Mouse (Mus musculus) c-Kit-positive CD71-negative TER-119-negative erythroid progenitor cells, embryonic 14.5 days (primary cell): ENCODE results near the gene Eaf2.

Experiments used
- DNase-seq: peaks from one replicate; pipeline ENCODE4 v3.0.0-alpha.2; 2013; ENCODE audit warnings: low read depth

Eaf2 gene

DNA sequence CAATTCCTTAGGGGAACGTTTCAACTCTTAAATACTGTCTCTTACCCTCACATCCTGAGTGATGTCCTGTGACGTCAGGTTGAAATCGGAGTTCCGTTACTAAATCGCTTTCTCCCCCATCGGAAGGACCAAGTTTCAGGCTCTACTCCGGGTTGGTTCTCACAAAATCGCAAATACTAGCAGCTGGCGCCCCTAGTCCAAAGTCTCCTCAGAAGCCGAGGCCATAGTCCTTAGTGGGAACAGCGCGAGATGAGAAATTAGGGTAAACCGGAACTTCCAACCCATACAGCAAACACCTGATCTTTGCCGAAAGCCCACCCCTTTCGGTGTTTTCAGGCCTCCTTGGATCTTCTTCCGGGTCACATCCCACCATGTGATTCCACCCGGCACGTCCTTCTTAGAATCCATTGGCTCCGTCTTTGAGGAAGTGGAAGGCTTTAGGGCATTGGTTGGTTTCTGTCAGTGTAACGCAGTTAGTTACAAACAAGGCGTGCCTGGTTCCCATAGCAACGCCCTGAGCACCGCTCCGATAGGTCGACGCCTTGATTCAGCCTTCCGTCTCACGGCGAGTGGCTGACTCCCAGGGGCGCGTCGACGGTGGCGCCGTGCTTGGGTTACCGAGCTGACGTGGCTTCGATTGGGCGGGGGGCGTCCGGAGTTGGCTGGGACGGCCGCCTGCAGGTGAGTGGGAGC lies at the start of gene Eaf2, which contains the start of gene Golgb1:
Gene Eaf2, minus strand, starts transcription at position 421 of the 693 bp plus-strand sequence.
Gene Golgb1, plus strand, starts transcription at position 558 of the 693 bp plus-strand sequence.
- peak; percentile 97 for DNase-seq

- DNase-seq, result no peak
Measured at GRCm38 (mm10) chr16:36924312-36924711, 49.5 kb upstream of the Eaf2 start.

DNA sequence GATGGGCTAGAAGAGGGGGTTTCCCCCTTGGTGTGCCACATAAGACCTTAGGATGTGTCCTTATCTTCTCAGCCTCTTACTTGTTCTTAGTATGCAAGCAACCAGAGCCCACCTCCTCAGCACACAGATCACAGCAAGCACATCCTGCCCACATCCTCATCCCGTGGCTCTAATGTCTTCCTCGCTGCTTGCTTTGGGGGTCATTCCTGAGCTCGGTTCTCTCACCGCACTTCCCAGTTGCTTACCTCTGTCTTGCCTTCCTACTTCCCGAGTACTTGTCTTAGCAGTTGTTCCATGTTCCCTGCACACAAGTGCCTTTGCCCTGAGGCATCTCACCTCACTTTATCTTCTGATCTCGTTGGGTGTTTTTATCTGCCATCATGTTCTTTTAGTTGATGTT lies 47.2 kb upstream of the Eaf2 start:
- DNase-seq, result no peak

DNA sequence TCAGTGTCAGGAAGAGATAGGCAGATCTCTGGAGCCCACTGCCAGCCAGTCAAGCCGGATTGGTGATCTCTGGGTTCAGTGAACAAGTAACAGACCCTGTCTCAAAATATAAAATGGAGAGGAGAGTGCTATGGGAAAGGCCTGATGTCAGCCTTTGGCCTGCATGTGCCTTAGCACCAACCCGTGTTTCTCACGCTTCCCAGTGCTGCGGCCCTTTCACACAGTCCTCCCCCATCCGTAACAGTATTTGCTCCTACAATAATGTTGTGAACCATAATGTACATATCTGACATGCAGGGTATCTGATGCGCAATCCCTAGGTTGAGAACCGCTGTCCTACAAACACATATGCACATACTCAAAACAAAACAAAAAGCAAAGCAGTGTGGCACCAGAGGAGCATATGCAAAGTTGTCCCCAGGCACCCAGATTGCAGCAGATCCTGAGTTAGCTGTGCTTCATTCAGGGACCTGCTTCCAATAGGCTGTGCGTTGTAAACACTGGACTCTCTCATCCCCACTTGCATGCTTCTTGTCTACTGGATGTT lies 46.3 kb upstream of the Eaf2 start:
- DNase-seq, result no peak

DNA sequence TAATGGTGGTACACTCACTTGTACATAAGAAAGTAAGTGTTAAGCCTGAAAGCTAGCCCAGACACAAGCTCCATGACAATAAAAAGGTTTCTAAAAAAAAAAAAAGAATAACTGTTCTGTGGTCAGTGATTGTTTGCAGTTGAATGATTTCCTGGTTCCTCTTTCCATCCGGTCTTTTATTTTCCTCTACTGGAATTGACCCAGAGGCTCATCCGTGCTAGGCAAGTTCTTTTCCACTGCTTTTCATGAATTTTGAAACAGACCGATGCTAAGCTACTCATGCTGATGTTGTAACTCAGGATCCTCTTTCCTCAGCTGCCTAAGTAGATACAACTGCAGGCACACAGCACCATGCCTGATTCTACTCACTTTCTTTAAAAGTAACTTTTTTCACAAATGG lies 45.6 kb upstream of the Eaf2 start:
- no peak for DNase-seq

GRCm38 (mm10) chr16:36918505-36918904 lies 43.7 kb upstream of the Eaf2 start:
- no peak for DNase-seq

DNA sequence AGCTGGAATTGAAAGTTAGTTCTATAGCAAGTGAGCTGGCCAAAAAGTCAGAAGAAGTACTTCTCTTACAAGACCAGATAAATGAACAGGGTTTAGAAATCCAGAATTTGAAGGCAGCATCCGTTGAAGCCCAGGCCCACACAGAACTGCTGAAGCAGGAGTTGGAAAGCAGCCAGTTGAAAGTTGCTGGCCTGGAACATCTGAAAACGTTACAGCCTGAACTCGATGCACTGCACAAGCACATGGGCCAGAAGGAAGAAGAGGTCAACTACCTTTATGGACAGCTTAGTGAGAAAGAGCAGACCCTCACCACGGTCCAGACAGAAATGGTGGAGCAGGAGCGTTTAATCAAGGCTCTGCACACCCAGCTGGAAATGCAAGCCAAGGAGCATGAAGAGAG lies 39.4 kb upstream of the Eaf2 start:
- DNase-seq, result no peak

- DNase-seq, result no peak
Measured at GRCm38 (mm10) chr16:36912311-36912710, 37.5 kb upstream of the Eaf2 start.

- DNase-seq, result no peak
Measured at GRCm38 (mm10) chr16:36911909-36912308, 37.1 kb upstream of the Eaf2 start.

- DNase-seq, result no peak
Measured at GRCm38 (mm10) chr16:36903156-36903555, 28.4 kb upstream of the Eaf2 start.

GRCm38 (mm10) chr16:36896712-36897111 lies 21.9 kb upstream of the Eaf2 start:
- no peak for DNase-seq

GRCm38 (mm10) chr16:36893317-36893716 lies 18.5 kb upstream of the Eaf2 start:
- no peak for DNase-seq

GRCm38 (mm10) chr16:36891415-36891814 lies 16.6 kb upstream of the Eaf2 start:
- DNase-seq, result no peak

DNA sequence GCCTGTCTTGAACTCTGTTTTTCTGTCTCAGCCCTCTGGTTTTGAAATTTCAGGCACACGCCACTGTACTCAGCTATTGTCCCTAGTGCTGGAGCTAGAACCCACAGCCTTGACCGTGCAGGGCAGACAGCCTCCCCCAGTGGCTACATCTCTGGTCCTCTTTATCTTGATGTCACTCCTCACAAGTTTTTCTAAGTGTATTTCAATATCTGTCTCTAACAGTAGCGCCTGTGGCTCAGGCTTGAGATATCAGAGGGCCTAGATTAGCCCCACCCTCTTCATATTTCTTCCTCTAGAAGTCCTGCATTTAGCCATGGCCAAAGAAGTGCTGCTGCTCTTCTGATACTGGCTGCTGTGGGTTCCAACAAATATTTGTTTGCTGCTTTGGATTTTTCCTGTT lies 15.8 kb upstream of the Eaf2 start:
- DNase-seq, result peak; percentile 19

- DNase-seq, result no peak
Measured at GRCm38 (mm10) chr16:36887546-36887945, 12.7 kb upstream of the Eaf2 start.

GRCm38 (mm10) chr16:36885912-36886311 lies 11.1 kb upstream of the Eaf2 start:
- DNase-seq, result no peak

GRCm38 (mm10) chr16:36884881-36885280 lies 10.1 kb upstream of the Eaf2 start:
- peak; percentile 41 for DNase-seq

DNA sequence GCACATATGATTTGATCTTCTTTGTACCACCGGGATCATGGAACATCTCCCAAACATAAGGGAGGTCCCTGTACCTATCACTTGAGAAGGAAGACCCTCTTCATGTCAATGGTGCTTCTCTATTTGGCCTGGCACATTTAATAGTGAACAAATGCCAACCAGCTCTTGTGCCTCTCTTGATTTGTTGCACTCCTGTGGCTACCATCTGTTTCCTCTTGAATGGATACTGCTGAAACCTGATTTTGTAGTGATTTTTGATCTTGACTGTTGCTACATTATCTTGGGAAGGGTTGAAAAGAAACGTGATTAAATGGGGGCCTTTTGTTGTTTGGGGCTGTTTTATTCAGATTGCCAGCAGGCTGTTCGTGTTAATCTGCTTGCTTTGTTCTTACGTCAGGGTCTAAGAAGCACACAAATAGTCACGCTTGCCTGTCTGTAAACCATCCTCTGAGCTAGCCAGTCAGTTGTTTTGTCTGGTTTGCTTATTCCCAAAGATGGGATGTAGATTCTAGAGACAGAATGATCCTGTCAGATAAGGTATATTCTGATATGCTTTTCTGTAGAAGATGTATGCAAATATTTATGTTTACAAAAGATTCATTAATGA lies 8.0 kb upstream of the Eaf2 start:
- DNase-seq, result no peak

GRCm38 (mm10) chr16:36877316-36877715 lies 2.5 kb upstream of the Eaf2 start:
- peak; percentile 20 for DNase-seq

DNA sequence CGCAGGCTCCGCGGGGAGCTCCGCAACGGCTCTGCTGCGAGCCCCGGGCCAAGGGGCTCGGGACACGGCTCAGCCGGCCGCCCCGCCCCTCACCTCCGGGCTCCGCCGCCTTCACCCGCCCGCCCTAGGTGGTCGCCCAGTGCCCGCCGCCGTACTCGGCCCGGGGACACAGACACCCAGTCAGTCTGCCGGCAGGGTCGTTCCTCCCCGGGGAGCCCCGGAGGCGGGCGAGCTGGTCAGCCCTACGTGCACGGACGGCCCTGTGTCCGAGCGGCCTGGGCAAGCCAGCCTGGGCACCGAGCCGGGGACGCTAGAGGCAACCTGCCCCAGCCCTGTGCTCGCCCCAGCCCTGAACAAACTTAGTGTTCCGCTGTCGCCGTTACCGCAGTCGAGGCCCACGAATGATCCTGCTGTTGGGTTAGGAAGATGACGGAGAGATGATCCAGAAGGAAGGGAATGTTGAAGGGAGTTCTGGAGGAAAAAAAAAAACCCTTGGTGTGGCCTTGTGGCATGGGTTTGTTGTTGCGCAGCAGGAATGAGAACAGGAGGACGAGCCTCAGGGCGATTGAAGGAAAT lies 561 bp upstream of the Eaf2 start:
- peak; percentile 5 for DNase-seq

DNA sequence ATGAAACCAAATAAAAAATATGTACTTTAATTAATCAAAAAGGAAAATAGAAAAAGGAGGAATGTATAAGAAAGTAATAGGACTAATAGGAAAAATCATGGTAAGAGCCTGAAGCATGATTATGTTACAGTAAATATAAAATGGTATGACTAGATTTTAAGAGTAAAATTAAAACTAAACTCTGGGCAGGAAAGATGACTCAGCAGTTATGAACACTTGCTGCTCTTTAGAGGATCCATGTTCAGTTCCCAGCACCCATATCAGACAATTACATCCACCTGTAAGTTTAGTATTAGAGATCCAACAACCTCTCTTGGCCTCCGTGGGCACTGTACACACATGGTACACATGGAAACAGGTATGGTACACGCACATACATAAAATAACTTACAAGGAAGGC lies 5.4 kb downstream of the Eaf2 start:
- no peak for DNase-seq

DNA sequence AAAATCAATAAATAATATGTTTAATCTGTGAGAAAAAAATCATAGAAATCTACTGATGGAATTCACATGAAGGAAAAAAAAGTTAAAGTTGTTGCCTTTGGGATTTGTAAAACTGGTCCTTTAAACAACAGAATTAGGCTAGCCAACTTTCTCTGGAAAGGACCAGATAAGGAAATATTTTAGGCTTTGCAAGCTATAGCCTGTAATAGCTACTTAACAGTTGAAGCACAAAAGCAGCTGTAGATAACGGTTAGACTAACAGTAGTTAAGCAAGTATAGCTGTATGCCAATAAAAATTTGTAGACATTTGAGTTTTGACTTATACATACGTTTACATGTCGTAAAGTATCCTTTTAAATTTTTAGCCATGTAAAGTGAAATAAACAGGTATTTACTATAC lies 11.2 kb downstream of the Eaf2 start:
- DNase-seq, result no peak

DNA sequence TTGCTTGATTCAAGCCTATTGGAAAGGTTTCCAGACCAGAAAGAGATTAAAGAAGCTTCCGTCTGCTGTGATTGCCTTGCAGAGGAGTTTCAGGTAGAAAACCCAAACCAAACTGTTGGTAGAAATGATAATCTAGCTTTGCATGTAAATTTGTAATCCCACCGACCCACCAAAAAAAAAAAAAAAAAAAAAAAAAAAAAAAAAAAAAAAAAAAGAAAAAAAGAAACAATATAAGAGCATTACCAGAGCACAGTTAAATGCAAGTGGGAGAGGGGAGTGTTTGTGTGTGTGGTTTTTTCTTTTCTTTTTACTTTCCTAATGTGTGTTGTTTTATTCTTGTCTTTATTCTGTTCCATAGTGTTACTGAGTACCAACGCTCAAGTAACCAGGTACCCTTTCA lies 23.6 kb downstream of the Eaf2 start:
- no peak for DNase-seq
